Mouse (Mus musculus) hindbrain, embryonic 10.5 days (tissue): ENCODE results near the gene Rhov. TPM values are rescaled to one million over a fixed set of nuclear protein-coding genes. Genes with fewer than 3 reads are reported as not detected.

Source experiments
- DNase-seq: peaks from one replicate; pipeline ENCODE4 v3.0.0-alpha.2; 2017; ENCODE audit warnings: low spot score
- H3K27ac ChIP-seq: fragments of 300-500 bp; sonication (generic); 2 replicates; pipeline ENCODE4 v1.5.1; 2016; ENCODE audit warnings: mild to moderate bottlenecking, moderate library complexity
- H3K27me3 ChIP-seq: fragments of 300-500 bp; sonication (generic); 2 replicates; pipeline ENCODE4 v1.6.1; 2016; ENCODE audit warnings: mild to moderate bottlenecking; ENCODE audit not compliant: poor library complexity, insufficient read depth, severe bottlenecking
- H3K36me3 ChIP-seq: fragments of 300-500 bp; sonication (generic); 2 replicates; pipeline ENCODE4 v1.6.1; 2016; ENCODE audit warnings: mild to moderate bottlenecking, moderate library complexity
- H3K4me1 ChIP-seq: fragments of 300-500 bp; sonication (generic); replicated peaks from 2 replicates; pipeline ENCODE4 v1.6.1; 2016; ENCODE audit warnings: mild to moderate bottlenecking
- H3K4me3 ChIP-seq: fragments of 300-500 bp; sonication (generic); 2 replicates; pipeline ENCODE4 v1.5.1; 2016; ENCODE audit warnings: mild to moderate bottlenecking, moderate library complexity
- H3K9me3 ChIP-seq: fragments of 300-500 bp; sonication (generic); 2 replicates; pipeline ENCODE4 v1.6.1; 2016; ENCODE audit warnings: mild to moderate bottlenecking, moderate library complexity
- WGBS: fragments of 180-500 bp; shearing (Covaris S2); methylation state at CpG from one replicate; pipeline ENCODE4 v1.1.7; 2016; 5-methylcytosine and 5-hydroxymethylcytosine counted together
- polyA plus RNA-seq: library from polyadenylated mRNA; unstranded; fragments of >200 nt; fragmentation: Nextera tagmentation; extraction: Ambion mirVana; gene quantifications from 2 replicates; pipeline ENCODE4 v1.2.1, GENCODE M21; 2016

Rhov gene
- 1.2 and 3.8 TPM in 2 replicates for polyA plus RNA-seq

- peak; percentile 69 for DNase-seq
- no peaks in the 10 kb centered on the region for H3K9me3 ChIP-seq
- H3K27ac ChIP-seq, result peak within 1 kb of the TSS; percentile 81
- H3K27me3 ChIP-seq, result peaks cover 32% of the 10 kb centered on the region
- peak within 1 kb of the TSS; percentile 69 for H3K4me3 ChIP-seq
- no peaks in the 10 kb centered on the region for H3K36me3 ChIP-seq
- WGBS, result under 1% methylated on average over 49 of the region's 49 CpGs
- H3K4me1 ChIP-seq, result peaks cover 12% of the 10 kb centered on the region
Measured at GRCm38 (mm10) chr2:119270643-119271331, at the start of gene Rhov. Gene Rhov, minus strand, starts transcription at chr2:119271272.

GRCm38 (mm10) chr2:119320571-119320970 is 49.5 kb upstream of the Rhov start:
- H3K9me3 ChIP-seq, result peaks cover 5% of the 10 kb centered on the region; the same call in 1 of the 2 replicates
- H3K4me1 ChIP-seq, result peaks cover 49% of the 10 kb centered on the region
- H3K36me3 ChIP-seq, result no peaks in the 10 kb centered on the region
- H3K4me3 ChIP-seq, result no peak overlapping the region
- 70% methylated on average over 8 of the region's 8 CpGs for WGBS
- no peak overlapping the region for H3K27ac ChIP-seq
- peaks cover 99% of the 10 kb centered on the region for H3K27me3 ChIP-seq
- no peak for DNase-seq

DNA sequence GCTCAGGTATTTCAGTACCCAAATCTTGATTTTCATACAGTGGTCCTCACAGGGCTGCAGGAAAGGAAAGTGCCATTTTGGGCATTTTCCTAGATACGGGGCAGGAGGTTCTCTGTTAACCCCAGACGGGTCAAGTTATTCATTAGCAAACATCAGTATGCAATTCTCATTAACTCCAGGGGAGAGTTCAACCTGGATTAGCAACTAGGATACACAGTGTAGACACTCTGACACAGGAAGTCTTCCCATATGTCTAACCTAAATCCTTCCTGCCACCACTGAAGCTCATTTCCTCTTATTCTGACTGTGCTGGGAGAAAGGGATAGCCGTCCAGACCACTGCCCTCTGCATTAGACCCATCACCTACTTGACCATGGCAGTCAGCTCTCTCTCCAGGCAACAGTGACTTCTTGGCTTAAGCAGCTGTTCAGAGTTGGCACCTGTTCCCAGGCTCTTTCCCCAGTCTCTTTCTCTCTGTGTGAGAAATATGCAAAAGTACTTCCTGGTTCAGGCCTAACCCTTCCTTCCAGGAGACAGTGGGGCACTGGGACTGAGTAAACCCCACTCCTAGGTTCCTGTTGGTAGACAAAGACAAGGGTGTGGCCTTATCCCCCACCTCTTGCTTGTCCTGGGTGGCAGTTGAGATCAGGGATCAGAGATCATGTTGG is 47.1 kb upstream of the Rhov start:
- Histone ChIP-seq H3K36me3 (no peaks in the 10 kb centered on the region), H3K27ac (no peak overlapping the region), H3K27me3 (peaks cover 99% of the 10 kb centered on the region), H3K4me1 (peaks cover 47% of the 10 kb centered on the region), H3K4me3 (no peak overlapping the region), H3K9me3 (peaks cover 5% of the 10 kb centered on the region; the same call in 1 of the 2 replicates)
- WGBS, result 74% methylated on average over 3 of the region's 3 CpGs
- DNase-seq, result no peak

GRCm38 (mm10) chr2:119314742-119315310 is 43.8 kb upstream of the Rhov start:
- 65% methylated on average over 12 of the region's 12 CpGs for WGBS

GRCm38 (mm10) chr2:119313780-119314479 is 42.9 kb upstream of the Rhov start:
- Histone ChIP-seq H3K36me3 (no peaks in the 10 kb centered on the region), H3K27ac (no peak overlapping the region), H3K4me1 (peaks cover 48% of the 10 kb centered on the region), H3K4me3 (no peak overlapping the region), H3K27me3 (peaks cover 65% of the 10 kb centered on the region), H3K9me3 (peaks cover 5% of the 10 kb centered on the region; the same call in 1 of the 2 replicates)
- no peak for DNase-seq
- WGBS, result 26% methylated on average over 10 of the region's 10 CpGs

More at GRCm38 (mm10) chr2:119314742-119315310, 43.8 kb upstream of the Rhov start:
- no peaks in the 10 kb centered on the region for H3K36me3 ChIP-seq
- H3K27ac ChIP-seq, result no peak overlapping the region
- H3K4me3 ChIP-seq, result no peak overlapping the region
- no peak for DNase-seq
- H3K9me3 ChIP-seq, result peaks cover 5% of the 10 kb centered on the region; the same call in 1 of the 2 replicates
- H3K27me3 ChIP-seq, result peaks cover 74% of the 10 kb centered on the region
- peaks cover 48% of the 10 kb centered on the region for H3K4me1 ChIP-seq

GRCm38 (mm10) chr2:119312380-119312958 is 41.4 kb upstream of the Rhov start:
- no peaks in the 10 kb centered on the region for H3K36me3 ChIP-seq
- peak; percentile 30 for DNase-seq
- 40% methylated on average over 2 of the region's 2 CpGs for WGBS
- peaks cover 48% of the 10 kb centered on the region for H3K4me1 ChIP-seq
- H3K27me3 ChIP-seq, result peaks cover 50% of the 10 kb centered on the region
- peaks cover 5% of the 10 kb centered on the region; the same call in 1 of the 2 replicates for H3K9me3 ChIP-seq
- peak overlapping the region; percentile 63; the same call in 1 of the 2 replicates for H3K27ac ChIP-seq
- H3K4me3 ChIP-seq, result no peak overlapping the region

DNA sequence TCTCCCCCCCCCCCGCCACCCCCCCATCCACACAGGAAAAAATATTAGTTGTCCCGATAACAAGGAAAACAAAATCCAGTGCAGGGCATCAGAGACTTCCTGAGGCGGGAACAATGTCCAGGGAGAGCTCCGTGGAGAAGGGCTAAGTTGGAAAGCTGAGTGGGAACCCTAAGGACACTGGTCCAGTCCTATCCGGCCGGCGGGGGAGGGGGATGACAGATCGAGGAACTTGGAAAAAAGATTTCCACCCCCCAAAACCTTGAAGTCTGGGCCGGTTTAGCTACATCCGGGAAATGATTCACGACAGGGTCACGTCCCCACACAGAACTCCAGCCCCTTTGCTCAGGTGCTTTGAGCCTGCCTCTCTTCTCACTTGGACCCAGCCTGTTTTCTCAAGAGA is 40.5 kb upstream of the Rhov start:
- peaks cover 5% of the 10 kb centered on the region; the same call in 1 of the 2 replicates for H3K9me3 ChIP-seq
- peaks cover 48% of the 10 kb centered on the region for H3K4me1 ChIP-seq
- H3K27ac ChIP-seq, result peak overlapping the region; percentile 51; the same call in 1 of the 2 replicates
- no peaks in the 10 kb centered on the region for H3K36me3 ChIP-seq
- peaks cover 41% of the 10 kb centered on the region for H3K27me3 ChIP-seq
- WGBS, result 54% methylated on average over 12 of the region's 12 CpGs
- DNase-seq, result no peak
- H3K4me3 ChIP-seq, result no peak overlapping the region

GRCm38 (mm10) chr2:119304798-119305208 is 33.7 kb upstream of the Rhov start:
- 25% methylated on average over 3 of the region's 3 CpGs for WGBS
- peak overlapping the region; percentile 19 for H3K27ac ChIP-seq

GRCm38 (mm10) chr2:119304391-119304790 is 33.3 kb upstream of the Rhov start:
- DNase-seq, result no peak
- H3K27ac ChIP-seq, result peak overlapping the region; percentile 19
- no peak overlapping the region for H3K4me3 ChIP-seq
- H3K27me3 ChIP-seq, result peaks cover 5% of the 10 kb centered on the region; the same call in 1 of the 2 replicates
- H3K9me3 ChIP-seq, result no peaks in the 10 kb centered on the region
- peaks cover 11% of the 10 kb centered on the region; the same call in 1 of the 2 replicates for H3K36me3 ChIP-seq
- WGBS, result 62% methylated on average over 3 of the region's 3 CpGs
- peaks cover 46% of the 10 kb centered on the region for H3K4me1 ChIP-seq

More at GRCm38 (mm10) chr2:119304798-119305208, 33.7 kb upstream of the Rhov start:
- Histone ChIP-seq H3K27me3 (peaks cover 5% of the 10 kb centered on the region; the same call in 1 of the 2 replicates), H3K36me3 (peaks cover 7% of the 10 kb centered on the region; the same call in 1 of the 2 replicates), H3K4me3 (no peak overlapping the region), H3K9me3 (no peaks in the 10 kb centered on the region), H3K4me1 (peaks cover 43% of the 10 kb centered on the region)
- DNase-seq, result peak; percentile 55

DNA sequence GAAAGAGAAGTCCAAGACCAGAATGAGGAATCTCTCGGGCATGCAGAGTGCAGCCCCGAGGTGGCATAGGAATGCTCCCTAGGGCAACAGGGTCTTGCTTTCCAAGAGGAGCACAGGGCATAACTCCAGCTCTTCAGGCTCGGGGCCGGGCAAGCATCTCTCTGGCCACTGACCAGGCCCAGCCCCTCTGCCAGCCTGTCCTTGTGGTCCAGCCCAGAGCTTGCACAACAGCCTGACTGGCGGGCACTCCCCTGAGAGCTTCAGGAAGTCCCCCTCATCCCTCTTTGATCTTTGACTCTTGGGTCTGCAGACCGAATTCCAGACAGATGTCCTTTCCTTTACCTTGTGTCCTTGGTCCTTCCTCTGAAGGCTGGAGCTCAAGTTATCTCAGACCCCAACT is 31.8 kb upstream of the Rhov start:
- peaks cover 46% of the 10 kb centered on the region for H3K4me1 ChIP-seq

GRCm38 (mm10) chr2:119300819-119301493 is 29.9 kb upstream of the Rhov start:
- no peak for DNase-seq
- Histone ChIP-seq H3K27ac (peak overlapping the region; percentile 76), H3K36me3 (peaks cover 43% of the 10 kb centered on the region), H3K27me3 (peaks cover 5% of the 10 kb centered on the region; the same call in 1 of the 2 replicates), H3K4me1 (peaks cover 46% of the 10 kb centered on the region), H3K9me3 (no peaks in the 10 kb centered on the region), H3K4me3 (peak overlapping the region; percentile 5; the same call in 1 of the 2 replicates)
- WGBS, result 48% methylated on average over 7 of the region's 7 CpGs

More for the DNA sequence above, 31.8 kb upstream of the Rhov start:
- peaks cover 5% of the 10 kb centered on the region; the same call in 1 of the 2 replicates for H3K27me3 ChIP-seq
- no peaks in the 10 kb centered on the region for H3K9me3 ChIP-seq
- H3K4me3 ChIP-seq, result no peak overlapping the region
- no peak overlapping the region for H3K27ac ChIP-seq
- 75% methylated on average over 6 of the region's 6 CpGs for WGBS
- DNase-seq, result no peak
- H3K36me3 ChIP-seq, result peaks cover 27% of the 10 kb centered on the region
